Mouse (Mus musculus) MEL (cell line): ENCODE results near the gene Npas3. TPM values are rescaled to one million over a fixed set of nuclear protein-coding genes. Genes with fewer than 3 reads are reported as not detected.

Experiments used
- DNase-seq: peaks from one replicate; pipeline ENCODE4 v3.0.0; 2011; ENCODE audit warnings: low read depth, low spot score
- H3K27ac ChIP-seq: 2 replicates; pipeline ENCODE4 v1.5.1; 2012; ENCODE audit warnings: low read depth, mild to moderate bottlenecking, control low read depth, low read length, moderate library complexity; ENCODE audit not compliant: control insufficient read depth
- H3K27me3 ChIP-seq, 2 experiments: fragments of 150-350 bp in 1 of 2; sonication (generic) in 1 of 2; 2 replicates each; pipeline ENCODE4 v1.6.1; 2012; ENCODE audit warnings: low read length in 2 of 2, mild to moderate bottlenecking in 2 of 2, improper control_type of control experiment in 1 of 2, moderate library complexity in 1 of 2; ENCODE audit not compliant: insufficient read depth in 2 of 2, control insufficient read depth in 1 of 2
- H3K36me3 ChIP-seq, 2 experiments: 2 replicates each; pipeline ENCODE4 v1.6.1; 2012 to 2014; ENCODE audit warnings: low read length in 2 of 2, improper control_type of control experiment in 1 of 2, inconsistent platforms in 1 of 2, mild to moderate bottlenecking in 1 of 2; ENCODE audit not compliant: insufficient read depth in 2 of 2, control insufficient read depth in 1 of 2
- H3K4me1 ChIP-seq, 2 experiments: fragments of 150-350 bp in 1 of 2; sonication (generic) in 1 of 2; 2 replicates each; pipeline ENCODE4 v1.6.1; 2012; ENCODE audit warnings: low read length in 2 of 2, improper control_type of control experiment in 1 of 2, mild to moderate bottlenecking in 1 of 2; ENCODE audit not compliant: insufficient read depth in 2 of 2, control insufficient read depth in 1 of 2
- H3K4me3 ChIP-seq, 2 experiments: fragments of 150-350 bp in 1 of 2; sonication (generic) in 1 of 2; 2 replicates each; pipeline ENCODE4 v1.5.1; 2012; ENCODE audit warnings: low read depth in 2 of 2, low read length in 2 of 2, mild to moderate bottlenecking in 2 of 2, moderate library complexity in 2 of 2, control low read depth in 1 of 2, improper control_type of control experiment in 1 of 2; ENCODE audit not compliant: control insufficient read depth in 1 of 2, insufficient read depth in 1 of 2
- H3K79me2 ChIP-seq: 2 replicates; pipeline ENCODE4 v1.6.1; 2012; ENCODE audit warnings: mild to moderate bottlenecking, low read length, moderate library complexity; ENCODE audit not compliant: control insufficient read depth, poor library complexity, insufficient read depth
- H3K9ac ChIP-seq: 2 replicates; pipeline ENCODE4 v1.6.1; 2012; ENCODE audit warnings: low read depth, mild to moderate bottlenecking, control low read depth, low read length, moderate library complexity; ENCODE audit not compliant: control insufficient read depth, poor library complexity, severe bottlenecking
- H3K9me3 ChIP-seq: fragments of 150-350 bp; sonication (generic); replicated peaks from 2 replicates; pipeline ENCODE4 v1.6.1; 2012; ENCODE audit warnings: mild to moderate bottlenecking, low read length, improper control_type of control experiment, moderate library complexity; ENCODE audit not compliant: insufficient read depth
- BHLHE40 ChIP-seq: IDR thresholded peaks from 2 replicates; pipeline ENCODE4 v1.6.1; 2012; ENCODE audit warnings: low read depth, mild to moderate bottlenecking, inconsistent platforms, low read length, improper control_type of control experiment, borderline replicate concordance
- CTCF ChIP-seq, 3 experiments: IDR thresholded peaks in 2 of 3; conservative IDR thresholded peaks in 1 of 3; 2 replicates each; pipeline ENCODE4 v1.5.1; 2011 to 2012; ENCODE audit warnings: low read length in 3 of 3, low read depth in 2 of 3, mild to moderate bottlenecking in 2 of 3, improper control_type of control experiment in 1 of 3, inconsistent platforms in 1 of 3, mixed read lengths in 1 of 3, moderate library complexity in 1 of 3; ENCODE audit not compliant: control insufficient read depth in 1 of 3, insufficient read depth in 1 of 3, poor library complexity in 1 of 3, severe bottlenecking in 1 of 3
- ELF1 ChIP-seq: IDR thresholded peaks from 2 replicates; pipeline ENCODE4 v1.6.1; 2014; ENCODE audit warnings: low read depth, mild to moderate bottlenecking, inconsistent platforms, low read length, improper control_type of control experiment, moderate library complexity
- EP300 ChIP-seq, 2 experiments: IDR thresholded peaks; 2 replicates each; pipeline ENCODE4 v1.6.1; 2011; ENCODE audit warnings: improper control_type of control experiment in 2 of 2, low read length in 2 of 2, low read depth in 1 of 2, mild to moderate bottlenecking in 1 of 2
- HCFC1 ChIP-seq: IDR thresholded peaks from 2 replicates; pipeline ENCODE4 v1.6.1; 2012; ENCODE audit warnings: low read depth, mild to moderate bottlenecking, inconsistent platforms, low read length, improper control_type of control experiment, moderate library complexity
- JUND ChIP-seq: IDR thresholded peaks from 2 replicates; pipeline ENCODE4 v1.6.1; 2011; ENCODE audit warnings: low read depth, mild to moderate bottlenecking, improper control_type of control experiment, low read length
- KAT2A ChIP-seq: conservative IDR thresholded peaks from 2 replicates; pipeline ENCODE4 v1.6.1; 2012; ENCODE audit warnings: low read depth, low read length, improper control_type of control experiment, inconsistent platforms
- MAFK ChIP-seq: IDR thresholded peaks from 2 replicates; pipeline ENCODE4 v1.6.1; 2011; ENCODE audit warnings: low read depth, mild to moderate bottlenecking, low read length, improper control_type of control experiment, borderline replicate concordance
- MAZ ChIP-seq: IDR thresholded peaks from 2 replicates; pipeline ENCODE4 v1.6.1; 2012; ENCODE audit warnings: low read depth, mild to moderate bottlenecking, inconsistent platforms, low read length, improper control_type of control experiment
- MXI1 ChIP-seq: IDR thresholded peaks from 2 replicates; pipeline ENCODE4 v1.6.1; 2011; ENCODE audit warnings: mild to moderate bottlenecking, low read depth, low read length, improper control_type of control experiment
- NELFE ChIP-seq: IDR thresholded peaks from 2 replicates; pipeline ENCODE4 v1.6.1; 2011; ENCODE audit warnings: low read depth, low read length, improper control_type of control experiment
- NRF1 ChIP-seq: IDR thresholded peaks from 2 replicates; pipeline ENCODE4 v1.6.1; 2014; ENCODE audit warnings: low read depth, mild to moderate bottlenecking, inconsistent platforms, low read length, improper control_type of control experiment, moderate library complexity; ENCODE audit not compliant: poor library complexity, insufficient read depth, severe bottlenecking
- POLR2A ChIP-seq, 2 experiments: IDR thresholded peaks; 2 replicates each; pipeline ENCODE4 v1.6.1; 2011 to 2012; ENCODE audit warnings: low read length in 2 of 2, mild to moderate bottlenecking in 2 of 2, control low read depth in 1 of 2, improper control_type of control experiment in 1 of 2, low read depth in 1 of 2, moderate library complexity in 1 of 2; ENCODE audit not compliant: control insufficient read depth in 1 of 2, insufficient read depth in 1 of 2, poor library complexity in 1 of 2
- POLR2AphosphoS2 ChIP-seq: IDR thresholded peaks from 2 replicates; pipeline ENCODE4 v1.6.1; 2011; ENCODE audit warnings: low read length, improper control_type of control experiment
- POLR2AphosphoS5 ChIP-seq: IDR thresholded peaks from 2 replicates; pipeline ENCODE4 v1.6.1; 2012; ENCODE audit warnings: low read depth, borderline replicate concordance, mild to moderate bottlenecking, inconsistent platforms, low read length, moderate library complexity, mixed read lengths
- RAD21 ChIP-seq: IDR thresholded peaks from 2 replicates; pipeline ENCODE4 v1.6.1; 2011; ENCODE audit warnings: mild to moderate bottlenecking, low read depth, low read length, improper control_type of control experiment
- SIN3A ChIP-seq: IDR thresholded peaks from 2 replicates; pipeline ENCODE4 v1.6.1; 2012; ENCODE audit warnings: low read length, improper control_type of control experiment, inconsistent platforms
- TAL1 ChIP-seq: IDR thresholded peaks from 2 replicates; pipeline ENCODE4 v1.6.1; 2012; ENCODE audit warnings: mild to moderate bottlenecking, inconsistent platforms, low read length, moderate library complexity, mixed read lengths
- USF1 ChIP-seq: IDR thresholded peaks from 2 replicates; pipeline ENCODE4 v1.6.1; 2014; ENCODE audit warnings: low read depth, mild to moderate bottlenecking, inconsistent platforms, low read length, improper control_type of control experiment, moderate library complexity
- USF2 ChIP-seq, 2 experiments: IDR thresholded peaks; 2 replicates each; pipeline ENCODE4 v1.6.1; 2011 to 2012; ENCODE audit warnings: improper control_type of control experiment in 2 of 2, low read length in 2 of 2, borderline replicate concordance in 1 of 2, inconsistent platforms in 1 of 2, low read depth in 1 of 2, mild to moderate bottlenecking in 1 of 2; ENCODE audit not compliant: insufficient read depth in 1 of 2
- ZKSCAN1 ChIP-seq: IDR thresholded peaks from 2 replicates; pipeline ENCODE4 v1.6.1; 2012; ENCODE audit warnings: low read depth, mild to moderate bottlenecking, inconsistent platforms, low read length, improper control_type of control experiment, moderate library complexity
- ZMIZ1 ChIP-seq: IDR thresholded peaks from 2 replicates; pipeline ENCODE4 v1.6.1; 2012; ENCODE audit warnings: low read depth, mild to moderate bottlenecking, inconsistent platforms, low read length, improper control_type of control experiment, moderate library complexity
- ZNF384 ChIP-seq: IDR thresholded peaks from 2 replicates; pipeline ENCODE4 v1.6.1; 2012; ENCODE audit warnings: low read depth, mild to moderate bottlenecking, inconsistent platforms, low read length, improper control_type of control experiment
- polyA plus RNA-seq, 2 experiments: library from polyadenylated mRNA; stranded (reverse) in 1 of 2; unstranded in 1 of 2; fragments of >175 nt in 1 of 2; fragments of >200 nt in 1 of 2; gene quantifications; 2 replicates each; pipeline versions ENCODE4 v1.2.1 to v1.2.4; 2012; ENCODE audit warnings: low replicate concordance in 2 of 2, low read depth in 1 of 2; ENCODE audit not compliant: insufficient read length in 2 of 2, insufficient read depth in 1 of 2, missing spikeins in 1 of 2
- total RNA-seq: library from RNA; depleted of rRNA; stranded (reverse); fragments of 300-350 nt; gene quantifications from 2 replicates; pipeline ENCODE4 v1.2.3, GENCODE M21; 2012

The Npas3 gene
- total and polyA plus RNA-seq, 3 experiments = not detected

- no peak overlapping the region for H3K4me3 ChIP-seq
- H3K27me3 ChIP-seq = no peaks in the 10 kb centered on the region
- no peak for DNase-seq
- no peak overlapping the region for H3K9ac ChIP-seq
- TF ChIP-seq MAFK (no peak), TAL1 (no peak), POLR2A (IDR thresholded peaks at IDR 0.05; ENCODE audit: control insufficient read depth in 1 of 2, insufficient read depth in 1 of 2, low read depth in 1 of 2, low read length in 2 of 2, poor library complexity in 1 of 2) (no peak), JUND (no peak), ZKSCAN1 (no peak), CTCF (IDR thresholded peaks at IDR 0.05 in 2 of 3, conservative IDR thresholded peaks at IDR 0.05 in 1 of 3; ENCODE audit: control insufficient read depth in 1 of 3, insufficient read depth in 1 of 3, low read depth in 2 of 3, low read length in 3 of 3, poor library complexity in 1 of 3, severe bottlenecking in 1 of 3) (no peak), POLR2AphosphoS2 (no peak), RAD21 (no peak), USF2 (IDR thresholded peaks at IDR 0.05; ENCODE audit: borderline replicate concordance in 1 of 2, insufficient read depth in 1 of 2, low read depth in 1 of 2, low read length in 2 of 2) (no peak), NELFE (no peak), USF1 (no peak), POLR2AphosphoS5 (no peak), HCFC1 (no peak)
- no peaks in the 10 kb centered on the region for H3K9me3 ChIP-seq
- H3K36me3 ChIP-seq = no peaks in the 10 kb centered on the region
- H3K4me1 ChIP-seq = no peaks in the 10 kb centered on the region
- H3K27ac ChIP-seq = no peak overlapping the region
- no peaks in the 10 kb centered on the region for H3K79me2 ChIP-seq
Observed at GRCm38 (mm10) chr12:53771394-53771936, 523.0 kb downstream of the Npas3 start.

DNA sequence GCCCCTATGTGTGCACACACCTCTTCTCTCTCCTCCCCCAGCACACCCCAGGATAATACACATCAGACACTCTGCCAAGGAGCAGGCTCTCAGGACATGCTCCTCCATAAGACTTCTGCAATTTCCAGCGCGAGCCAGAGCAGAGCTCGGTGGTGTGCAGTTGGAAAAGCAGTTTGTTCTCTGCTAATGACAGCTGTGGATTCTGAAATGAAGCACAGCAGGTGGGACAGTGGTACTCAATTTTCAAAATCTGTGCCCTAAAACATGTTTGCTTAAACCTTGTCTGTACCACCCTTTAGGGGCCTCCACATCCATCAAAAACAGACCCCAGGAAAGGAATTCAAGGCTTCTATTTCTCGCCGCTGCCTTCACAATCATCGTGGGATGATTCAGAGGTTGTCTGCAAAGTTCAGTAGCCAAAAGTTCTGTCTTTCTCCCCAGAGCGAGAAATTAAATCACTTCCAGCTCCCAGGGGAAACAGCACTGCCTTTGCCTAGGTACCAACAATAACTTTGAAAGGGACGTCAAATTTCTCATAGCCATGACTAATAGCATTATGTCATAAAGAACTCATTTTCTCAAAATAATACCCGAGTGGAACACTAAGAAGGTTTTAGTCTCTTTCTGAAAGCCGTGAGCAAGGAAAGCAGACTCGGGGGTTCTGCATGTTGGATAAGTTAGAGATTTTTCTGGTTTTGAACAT, 533.5 kb downstream of the Npas3 start:
- H3K36me3 ChIP-seq = no peaks in the 10 kb centered on the region
- TF ChIP-seq KAT2A (no peak), EP300 (IDR thresholded peaks at IDR 0.05; ENCODE audit: low read depth in 1 of 2, low read length in 2 of 2) (no peak), ZNF384 (no peak), POLR2AphosphoS5 (no peak), ELF1 (no peak), USF2 (IDR thresholded peaks at IDR 0.05; ENCODE audit: borderline replicate concordance in 1 of 2, insufficient read depth in 1 of 2, low read depth in 1 of 2, low read length in 2 of 2) (no peak), HCFC1 (no peak), ZMIZ1 (no peak), POLR2AphosphoS2 (no peak), MAZ (no peak), NRF1 (no peak), MAFK (no peak), MXI1 (no peak), BHLHE40 (no peak), SIN3A (no peak)
- DNase-seq = no peak
- no peak overlapping the region for H3K9ac ChIP-seq
- no peak overlapping the region for H3K4me3 ChIP-seq
- H3K27me3 ChIP-seq = no peaks in the 10 kb centered on the region
- H3K9me3 ChIP-seq = no peaks in the 10 kb centered on the region
- no peak overlapping the region for H3K27ac ChIP-seq
- H3K79me2 ChIP-seq = no peaks in the 10 kb centered on the region
- no peaks in the 10 kb centered on the region for H3K4me1 ChIP-seq
